Mouse (Mus musculus): ENCODE results near the gene Helq. TPM values are rescaled to one million over a fixed set of nuclear protein-coding genes. Genes with fewer than 3 reads are reported as not detected.
A peak's percentile ranks its signal among the peaks of the same experiment; 100 is the strongest.

Helq gene
- polyA plus RNA-seq, 1 experiment from 2014 or later = 15.4 TPM

- Histone ChIP-seq H3K27ac (no peak within 1 kb of the TSS), H3K4me2 (peak within 1 kb of the TSS; percentile 99), H3K4me1 (peaks cover 17% of the 10 kb centered on the region), H3K9me3 (replicated peaks) (no peaks in the 10 kb centered on the region), H3K9ac (peak within 1 kb of the TSS; percentile 51), H3K36me3 (no peaks in the 10 kb centered on the region), H3K27me3 (peaks cover 17% of the 10 kb centered on the region), H3K4me3 (replicated peaks) (peak within 1 kb of the TSS; percentile 58)
- ATAC-seq (replicated peaks; ENCODE audit: low FRiP score) = peak; percentile 81
- WGBS = under 1% methylated on average over 53 of the region's 56 CpGs
Observed at GRCm38 (mm10) chr5:100719235-100720088, 78.9 kb downstream of the Helq start, which contains the start of gene Hpse. Hpse (minus strand) TSS chr5:100719716.

GRCm38 (mm10) chr5:100716762-100717161, 81.6 kb downstream of the Helq start:
- no peaks in the 10 kb centered on the region for H3K36me3 ChIP-seq
- H3K9me3 ChIP-seq (replicated peaks) = no peaks in the 10 kb centered on the region
- no peak for ATAC-seq (replicated peaks; ENCODE audit: low FRiP score)
- no peak overlapping the region for H3K4me3 ChIP-seq (replicated peaks)
- peaks cover 17% of the 10 kb centered on the region for H3K4me1 ChIP-seq
- 88% methylated on average over 15 of the region's 15 CpGs for WGBS
- H3K4me2 ChIP-seq = no peak overlapping the region
- H3K27me3 ChIP-seq = peaks cover 17% of the 10 kb centered on the region
- no peak overlapping the region for H3K9ac ChIP-seq
- H3K27ac ChIP-seq = no peak overlapping the region

Other genes starting within 250 kb of the Helq start
- gene Plac8, start 226.4 kb downstream of the Helq start, polyA plus RNA-seq (2015; fragmentation: Nextera tagmentation; extraction: Ambion mirVana) = 89.5 and 101 TPM in 2 replicates
- gene Coq2, start 123.5 kb downstream of the Helq start, polyA plus RNA-seq (2015; fragmentation: Nextera tagmentation; extraction: Ambion mirVana) = 60.8 and 62.5 TPM in 2 replicates
- gene Hpse, start 78.9 kb downstream of the Helq start, polyA plus RNA-seq (2015; fragmentation: Nextera tagmentation; extraction: Ambion mirVana) = 3.3 and 4.2 TPM in 2 replicates
- gene Mrps18c, start within 50 bp of the Helq start, polyA plus RNA-seq (2015; fragmentation: Nextera tagmentation; extraction: Ambion mirVana) = 164 and 177 TPM in 2 replicates
- gene Abraxas1, start 22.4 kb upstream of the Helq start, polyA plus RNA-seq (2015; fragmentation: Nextera tagmentation; extraction: Ambion mirVana) = 34.3 and 36.5 TPM in 2 replicates
- 1.1 and 1.7 TPM in 2 replicates for gene Gpat3, start 47.1 kb upstream of the Helq start, polyA plus RNA-seq (2015; fragmentation: Nextera tagmentation; extraction: Ambion mirVana)

Measured in kidney, embryonic 15.5 days (tissue).